Mouse (Mus musculus): ENCODE measurements around the gene Htra2.

DNA sequence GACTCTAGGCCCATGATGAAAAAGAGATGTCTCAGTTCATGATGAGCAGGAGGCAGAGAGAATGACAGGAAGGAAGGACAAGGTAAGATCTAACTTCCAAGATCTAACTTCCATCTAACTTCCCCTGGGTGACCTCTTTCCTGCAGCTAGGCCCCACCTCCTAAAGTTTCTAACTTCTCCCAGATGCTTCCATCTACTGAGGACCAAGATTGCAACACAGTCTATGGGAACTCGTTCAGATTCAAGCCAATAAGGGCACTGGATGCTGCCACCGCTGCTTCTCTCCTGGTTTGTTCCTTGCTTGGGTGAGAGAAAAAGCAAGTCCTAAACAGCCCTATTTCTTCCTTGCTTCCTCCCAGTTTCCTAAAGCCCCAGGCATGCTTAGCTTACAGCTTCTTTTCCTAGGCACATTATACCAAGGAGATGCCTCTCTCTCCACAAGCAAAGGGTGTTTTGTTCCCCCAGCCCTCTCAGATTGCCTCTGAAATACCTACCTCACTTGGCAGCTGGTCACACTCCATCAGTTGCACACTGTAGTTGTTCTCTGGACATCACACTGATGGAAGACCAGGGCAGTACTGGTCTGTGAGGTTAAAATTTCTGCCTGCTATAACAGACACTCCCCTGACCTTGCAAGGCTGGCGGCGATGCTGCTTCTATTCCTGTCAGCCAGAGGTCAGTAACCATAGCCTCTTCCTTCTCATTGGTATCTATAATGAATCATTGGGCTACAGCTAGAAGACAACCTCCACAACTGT is 34.1 kb downstream of the Htra2 start:
- TF ChIP-seq CTCF (IDR thresholded peaks at IDR 0.05; ENCODE audit: low read depth, low read length) (no peak), POLR2A (IDR thresholded peaks at IDR 0.05; ENCODE audit: insufficient read depth, low read length) (no peak), EP300 (IDR thresholded peaks at IDR 0.05; ENCODE audit: insufficient read depth, low read depth, low read length) (no peak)
